Mouse (Mus musculus) CD8-positive naive resting alpha-beta T cell, adult 2 months (primary cell): ENCODE data around the gene Enpp1.
A peak's percentile ranks its signal among the peaks of the same experiment; 100 is the strongest.

Experiments used
- DNase-seq, 2 experiments: peaks; one replicate each; pipeline ENCODE4 v3.0.0; 2022; ENCODE audit warnings: low read depth in 2 of 2, low spot score in 2 of 2

Enpp1 gene

GRCm38 (mm10) chr10:24711071-24711470, 888 bp downstream of the Enpp1 start:
- DNase-seq, result peak in 1 of 2 experiments; percentile 7

DNA sequence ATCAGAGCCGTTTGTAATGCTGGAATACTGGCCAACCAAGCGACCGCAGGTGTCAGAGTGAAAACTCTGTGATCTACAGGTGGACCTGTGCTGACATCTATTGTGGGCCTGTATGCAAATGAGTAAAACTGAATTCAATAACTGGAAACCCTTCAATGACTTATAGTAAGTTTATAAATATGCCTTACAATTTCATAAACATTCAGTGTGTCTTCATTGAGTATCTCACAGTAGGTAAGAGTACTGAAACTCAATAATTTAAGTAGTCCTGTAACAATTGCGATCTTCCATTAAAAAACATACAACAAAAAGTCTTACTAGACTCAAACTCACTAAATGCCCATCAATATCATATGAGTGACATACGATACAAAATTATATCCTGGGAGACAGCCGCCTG, 1.6 kb downstream of the Enpp1 start:
- no peak for DNase-seq

DNA sequence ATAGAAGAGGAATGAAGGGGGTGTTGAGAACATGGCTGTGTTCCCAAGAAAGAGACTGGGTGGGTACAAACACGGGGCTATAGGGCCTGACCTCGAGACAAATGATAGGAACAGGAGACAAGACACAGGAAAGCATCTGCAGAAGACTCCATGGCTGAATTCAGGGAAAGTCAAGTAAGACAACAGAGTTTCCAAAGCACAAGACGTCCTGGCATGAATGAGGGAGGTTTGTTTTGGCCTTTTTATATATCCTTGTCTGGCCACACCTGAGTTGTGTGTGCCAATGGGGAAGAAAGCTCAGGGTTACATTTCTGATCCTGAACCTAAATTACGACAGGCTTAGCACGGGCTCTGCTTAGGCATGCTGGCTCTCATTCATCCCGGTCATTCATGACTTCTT, 4.2 kb downstream of the Enpp1 start:
- DNase-seq, result no peak

DNA sequence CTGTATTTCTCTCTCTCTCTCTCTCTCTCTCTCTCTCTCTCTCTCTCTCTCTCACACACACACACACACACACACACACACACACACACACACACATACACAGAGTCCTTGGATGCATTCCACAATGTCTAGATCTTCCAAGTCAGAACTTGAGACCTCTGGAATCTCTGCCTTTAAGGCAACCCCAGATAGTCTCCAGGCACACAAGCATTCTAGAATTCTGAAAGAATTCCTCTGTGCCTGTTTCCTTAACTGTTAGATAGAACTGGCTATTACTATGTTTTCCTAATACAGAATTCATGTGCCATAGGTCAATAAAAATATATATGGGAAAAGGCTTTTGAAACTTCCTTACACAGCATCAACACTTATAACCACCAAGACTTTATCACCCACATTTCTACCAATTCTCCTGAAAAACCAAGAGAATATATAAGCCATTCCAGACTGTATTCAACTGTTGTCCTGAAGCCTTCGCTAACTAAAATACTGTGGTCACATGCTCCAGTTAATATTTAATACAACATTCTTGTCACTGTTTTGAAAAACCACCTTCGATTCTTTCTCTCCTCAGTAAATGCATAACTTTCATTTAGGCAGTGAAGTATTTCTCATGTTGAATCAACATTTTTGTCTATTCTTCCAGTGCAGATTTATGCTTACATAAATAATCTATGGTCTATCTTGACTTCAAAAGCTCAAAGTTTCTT, 5.4 kb downstream of the Enpp1 start:
- DNase-seq, result no peak

DNA sequence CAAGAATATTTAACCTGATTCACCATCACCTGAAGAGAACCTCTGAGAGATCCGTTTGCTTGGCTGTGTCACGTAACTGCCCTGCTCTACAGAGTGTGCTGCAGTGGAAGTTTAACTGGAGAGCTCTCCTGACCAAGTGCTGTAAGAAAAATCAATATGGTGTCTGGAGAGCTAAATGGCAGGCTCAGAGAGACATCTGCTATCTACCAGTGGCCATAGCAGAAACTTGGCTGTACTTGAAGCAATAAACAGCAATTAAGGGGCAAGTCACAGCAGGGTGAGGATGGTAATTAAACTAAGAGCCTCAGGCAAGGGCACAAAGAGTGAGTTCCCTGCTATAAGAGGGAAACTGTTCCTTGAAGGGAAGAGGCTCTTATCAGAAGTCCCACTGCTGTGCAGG, 9.3 kb downstream of the Enpp1 start:
- DNase-seq, result no peak

DNA sequence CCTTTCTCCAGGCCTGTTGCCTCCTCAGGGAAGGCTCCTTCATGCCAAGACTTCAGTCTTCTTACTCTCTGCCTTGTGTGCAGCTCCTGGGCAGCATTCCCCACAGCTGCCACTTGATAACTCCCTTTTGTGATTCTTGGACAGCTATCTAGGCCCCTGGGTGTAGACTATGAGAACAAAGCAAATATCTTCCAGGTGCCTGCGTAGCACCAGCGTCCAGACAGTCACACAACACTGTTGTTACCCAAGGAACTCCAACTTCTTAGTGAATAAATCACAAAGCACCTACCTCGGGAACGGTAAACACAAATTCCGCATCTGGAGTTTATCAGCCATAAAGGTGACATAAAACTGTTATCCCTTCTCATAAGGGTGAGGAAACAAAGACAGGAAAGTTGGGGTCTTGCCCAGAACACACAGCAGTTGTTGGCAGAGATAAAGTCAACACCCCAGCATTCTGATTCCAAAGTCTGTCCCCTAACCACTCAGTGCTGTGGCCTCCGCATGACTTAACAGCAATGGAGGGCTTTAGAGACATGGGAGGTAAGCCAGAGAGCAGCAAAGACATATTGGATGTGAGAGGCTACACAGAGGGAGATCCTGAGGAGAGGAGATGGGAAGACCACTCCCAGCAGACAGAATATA, 13.7 kb downstream of the Enpp1 start:
- no peak for DNase-seq

DNA sequence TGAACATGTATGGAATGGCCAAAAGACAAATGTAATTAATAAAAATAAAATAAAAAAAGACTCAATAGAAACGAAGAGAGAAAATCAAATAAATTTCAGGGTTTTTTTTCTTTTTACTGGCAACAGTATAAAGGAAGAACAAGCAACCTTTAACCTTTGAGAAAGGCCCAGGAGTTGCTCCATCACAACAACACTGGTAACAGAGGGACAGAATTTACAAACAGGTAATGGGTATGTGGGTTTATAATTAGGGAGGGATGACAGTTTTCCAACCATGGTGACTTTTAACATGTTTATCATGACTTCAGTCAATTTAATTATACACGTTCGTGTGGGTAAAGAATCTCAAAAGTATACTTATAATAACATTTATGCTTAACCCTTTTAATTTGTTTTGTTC, 15.2 kb downstream of the Enpp1 start:
- no peak for DNase-seq

GRCm38 (mm10) chr10:24695786-24696185, 16.2 kb downstream of the Enpp1 start:
- no peak for DNase-seq

GRCm38 (mm10) chr10:24682518-24683104, 29.3 kb downstream of the Enpp1 start:
- DNase-seq, result no peak

- DNase-seq, result no peak
Measured at GRCm38 (mm10) chr10:24677681-24678080, 34.3 kb downstream of the Enpp1 start.

DNA sequence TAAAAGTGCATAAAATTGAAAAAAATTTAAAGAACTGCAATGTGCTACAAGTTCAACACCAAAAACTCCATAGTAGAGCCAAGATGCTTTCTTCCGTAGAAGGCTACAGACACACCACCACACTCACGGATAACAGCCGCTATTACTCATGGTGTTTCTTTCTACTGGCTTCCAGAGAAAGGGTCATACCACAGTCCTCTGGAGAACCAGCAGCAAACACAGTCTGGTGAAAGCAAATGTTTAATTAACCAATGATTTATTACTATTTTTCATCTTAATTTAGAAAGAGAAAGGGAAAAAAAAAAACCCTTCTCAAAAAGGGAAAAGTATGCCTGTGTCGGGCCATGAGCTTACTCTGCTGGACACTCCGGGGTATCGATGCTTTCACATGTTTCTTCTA, 37.7 kb downstream of the Enpp1 start:
- DNase-seq, result no peak

- DNase-seq, result peak; percentile 4 to 28
Measured at GRCm38 (mm10) chr10:24672948-24673347, 39.0 kb downstream of the Enpp1 start.

- DNase-seq, result no peak
Measured at GRCm38 (mm10) chr10:24670548-24670947, 41.4 kb downstream of the Enpp1 start.

- DNase-seq, result no peak
Measured at GRCm38 (mm10) chr10:24650990-24651569, 60.9 kb downstream of the Enpp1 start.

DNA sequence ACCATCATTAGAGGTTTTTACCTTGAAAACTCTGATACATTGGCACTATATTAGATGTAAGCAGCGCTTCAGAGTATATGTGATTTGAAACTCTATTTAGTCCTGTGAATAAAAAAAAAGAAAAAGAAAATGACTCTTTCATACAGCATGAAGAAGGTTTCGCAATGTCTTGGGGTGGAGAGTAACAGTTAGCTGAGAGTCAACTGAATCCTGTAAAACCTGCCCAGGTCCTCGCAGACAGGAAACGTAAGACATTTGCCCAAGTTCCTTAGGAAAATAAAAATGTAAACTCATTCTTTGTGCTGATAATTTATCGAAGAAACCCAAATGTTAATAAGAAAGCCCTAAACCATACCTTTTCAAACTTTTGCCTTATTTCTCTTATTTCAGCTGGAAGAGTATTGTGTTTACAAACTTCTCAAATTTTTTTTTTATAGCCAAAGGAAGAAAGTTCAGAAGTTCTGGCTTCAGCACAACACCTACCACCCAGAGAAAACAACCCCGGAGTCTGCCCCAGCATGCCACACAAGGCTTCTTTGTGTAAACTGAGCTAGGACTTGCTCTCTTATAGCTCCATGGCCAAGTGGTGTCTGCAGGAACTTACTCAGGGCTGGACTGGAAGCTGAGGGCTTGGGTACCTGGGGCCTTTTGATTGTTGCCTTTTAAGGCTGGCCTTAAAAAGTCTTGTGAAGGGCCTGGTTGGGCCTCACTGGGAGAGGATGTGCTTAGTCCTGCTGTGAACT, 63.8 kb downstream of the Enpp1 start:
- DNase-seq, result no peak

GRCm38 (mm10) chr10:24645169-24645568, 66.8 kb downstream of the Enpp1 start:
- DNase-seq, result no peak

DNA sequence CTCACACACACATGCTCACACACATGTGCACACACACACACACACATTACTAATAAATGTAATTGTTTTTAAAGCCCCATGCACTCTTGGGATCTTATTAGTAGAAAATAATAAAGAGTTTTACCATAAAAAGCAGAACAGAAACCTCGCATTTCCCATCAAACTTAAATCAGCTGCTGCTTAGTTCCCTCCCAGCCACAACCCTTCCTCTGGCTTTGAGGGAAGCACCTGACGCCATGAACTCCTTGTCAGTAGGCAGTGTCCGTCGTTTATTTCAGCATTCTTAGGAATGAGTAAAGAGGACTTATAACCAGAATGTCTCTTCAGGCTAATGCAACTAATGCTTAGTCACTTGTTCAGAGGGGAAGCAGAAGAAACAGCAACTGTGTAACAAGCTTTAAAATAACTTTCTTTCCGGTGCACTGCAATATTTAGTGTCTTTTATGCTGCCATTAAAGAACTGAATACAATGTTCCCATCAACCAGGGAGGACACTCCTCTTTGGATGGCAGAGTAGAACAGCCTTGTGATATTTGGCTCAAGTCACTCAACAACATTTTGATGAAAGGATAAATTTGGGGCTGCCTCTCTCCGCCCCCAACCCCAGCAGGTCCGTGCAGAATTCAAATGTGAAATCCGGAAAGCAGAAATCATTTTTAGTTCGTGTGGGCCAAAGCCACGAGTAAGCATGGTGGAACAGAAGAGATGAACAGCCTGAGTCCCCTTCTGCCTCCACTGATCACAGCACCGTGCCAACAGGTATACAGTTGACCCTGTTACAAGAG, 69.0 kb downstream of the Enpp1 start:
- no peak for DNase-seq

DNA sequence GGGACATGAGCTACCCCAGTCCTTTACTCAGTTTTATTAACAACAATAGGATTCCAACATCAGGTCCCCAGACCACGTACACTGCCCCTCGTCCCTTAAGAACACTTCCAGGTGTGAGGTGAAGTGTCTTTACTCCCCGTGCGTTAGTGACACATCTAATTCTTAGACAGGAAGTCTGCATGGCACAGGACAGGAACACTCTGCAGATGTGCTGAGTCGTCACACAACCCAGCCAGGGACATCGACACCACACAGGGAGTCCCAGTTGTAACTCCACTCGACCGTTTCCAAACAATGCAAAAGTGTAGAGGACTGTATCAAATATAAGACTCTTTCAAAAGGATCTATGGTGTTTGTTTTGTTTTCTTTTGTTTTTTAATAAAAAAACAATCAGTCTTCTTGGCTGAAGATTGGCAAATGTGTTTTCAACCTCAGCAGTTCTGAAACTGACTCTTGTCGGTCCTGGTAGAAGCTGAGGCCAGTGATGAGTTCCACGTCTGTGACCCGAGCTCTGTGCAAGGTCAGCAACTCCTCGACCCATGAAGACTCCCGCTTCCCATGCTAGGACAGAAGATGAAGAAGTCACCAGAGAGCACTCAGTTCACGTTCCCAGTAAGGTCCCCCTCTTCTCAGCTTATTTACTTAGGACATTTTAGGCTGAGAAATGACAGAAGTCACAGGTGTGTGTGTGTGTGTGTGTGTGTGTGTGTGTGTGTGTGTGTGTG, 70.4 kb downstream of the Enpp1 start:
- peak in 1 of 2 experiments; percentile 15 for DNase-seq

GRCm38 (mm10) chr10:24640186-24640875, 71.6 kb downstream of the Enpp1 start:
- DNase-seq, result peak in 1 of 2 experiments; percentile 30
